Mouse (Mus musculus) urinary bladder, postnatal 4 days (tissue): ENCODE data around the gene Smg5.
"Not testable (repeated sequence)": the region's sequence is repeated elsewhere in the genome, so short reads cannot be mapped to it uniquely, and the experiment has no call there.

Experiments used
- DNase-seq, 2 experiments: peaks; one replicate each; pipeline ENCODE4 v3.0.0; 2021 to 2022; ENCODE audit warnings: low spot score in 2 of 2

The Smg5 gene

GRCm38 (mm10) chr3:88354396-88355165 is 18.5 kb downstream of the Smg5 start:
- no peak for DNase-seq

GRCm38 (mm10) chr3:88359584-88359983 is 23.5 kb downstream of the Smg5 start:
- no peak for DNase-seq

DNA sequence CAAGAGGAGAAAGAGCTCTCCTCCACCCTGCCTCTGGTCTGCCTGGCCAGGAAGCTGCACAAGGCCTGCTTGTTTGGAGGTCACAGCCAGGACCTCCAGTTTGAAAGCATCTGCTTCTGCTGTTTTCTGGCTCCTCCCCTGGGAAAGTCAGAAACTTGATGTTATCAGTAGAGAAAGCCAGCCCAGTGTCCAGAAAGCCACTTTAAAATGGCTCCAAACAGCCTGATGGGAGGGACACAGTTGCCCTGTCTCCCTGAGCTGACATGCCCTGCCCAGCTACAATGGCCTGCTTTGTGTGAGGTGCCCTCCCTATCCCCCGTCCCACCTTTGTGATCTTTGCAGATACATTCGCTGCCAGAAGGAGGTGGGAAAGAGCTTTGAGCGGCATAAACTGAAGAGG is 23.9 kb downstream of the Smg5 start:
- DNase-seq = no peak

- DNase-seq = no peak
Observed at GRCm38 (mm10) chr3:88361096-88361495, 25.0 kb downstream of the Smg5 start.

- DNase-seq = no peak
Observed at GRCm38 (mm10) chr3:88361612-88362313, 25.7 kb downstream of the Smg5 start.

DNA sequence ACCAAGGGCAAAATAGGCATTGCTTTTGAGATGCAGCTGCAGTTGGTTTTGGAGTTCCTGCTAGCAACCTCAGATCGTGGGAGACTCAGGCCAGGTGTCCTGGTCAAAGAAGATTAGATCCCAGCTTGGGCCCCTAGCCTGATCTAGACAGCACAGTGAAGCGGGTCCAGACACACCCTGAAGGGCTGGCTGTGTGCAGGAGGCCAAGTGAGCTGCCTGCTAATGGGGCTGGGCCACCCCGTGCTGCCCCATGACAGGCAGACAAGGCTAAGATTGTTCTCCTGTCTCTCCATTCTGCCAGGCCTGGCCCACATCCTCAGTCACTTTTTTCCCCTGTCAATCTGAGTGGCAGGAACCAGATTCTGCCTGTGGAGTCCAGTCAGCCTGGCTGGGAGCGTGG is 27.6 kb downstream of the Smg5 start:
- no peak for DNase-seq

DNA sequence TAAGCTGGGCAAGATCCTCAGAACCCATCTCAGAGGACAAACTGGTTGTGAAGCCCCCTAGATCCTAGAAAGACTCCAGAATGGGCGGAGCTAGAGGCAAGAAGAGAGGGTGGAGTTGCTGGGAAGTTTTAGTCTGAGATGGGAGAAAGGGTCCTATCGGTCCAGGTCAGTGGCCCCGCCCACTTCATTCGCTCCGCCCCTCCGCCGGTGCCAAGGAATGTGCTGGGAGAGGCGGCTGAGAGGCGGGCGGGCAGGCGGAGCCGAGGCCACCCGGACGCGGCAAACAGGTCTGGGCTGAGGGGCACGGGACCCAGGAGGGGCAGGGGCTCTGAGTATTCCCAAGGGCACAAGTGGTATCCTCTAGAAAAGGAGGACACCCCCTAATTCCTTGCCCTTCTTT is 28.3 kb downstream of the Smg5 start, which contains the start of gene Paqr6:
Gene Paqr6, plus strand, starts transcription at position 248 of the 400 bp plus-strand sequence.
- peak; percentile 79 to 90 for DNase-seq

DNA sequence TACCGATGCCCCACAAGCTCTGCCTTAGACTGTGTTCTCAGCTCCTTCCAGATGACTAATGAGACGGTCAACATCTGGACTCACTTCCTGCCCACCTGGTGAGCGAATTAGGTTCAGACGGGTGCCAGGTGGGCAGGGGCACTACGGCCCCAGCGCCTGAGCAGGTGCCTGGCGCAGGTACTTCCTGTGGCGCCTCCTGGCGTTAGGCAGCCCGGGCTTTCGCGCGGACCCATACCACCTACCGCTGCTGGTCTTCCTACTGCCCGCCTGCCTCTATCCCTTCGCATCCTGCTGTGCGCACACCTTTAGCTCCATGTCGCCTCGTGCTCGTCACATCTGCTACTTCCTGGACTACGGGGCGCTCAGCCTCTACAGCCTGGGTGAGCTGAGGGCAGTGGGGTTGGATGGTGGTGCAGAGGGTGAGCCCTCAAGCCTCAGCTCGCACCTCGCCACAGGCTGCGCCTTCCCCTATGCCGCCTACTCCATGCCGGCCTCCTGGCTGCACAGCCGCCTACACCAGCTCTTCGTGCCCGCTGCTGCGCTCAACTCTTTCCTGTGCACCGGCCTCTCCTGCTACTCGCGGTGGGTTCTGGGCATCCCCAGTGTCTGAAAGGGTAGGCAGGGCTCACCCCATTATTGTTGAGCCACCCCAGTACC is 29.8 kb downstream of the Smg5 start:
- no peak for DNase-seq

- DNase-seq = peak in 1 of 2 experiments; percentile 42
Observed at GRCm38 (mm10) chr3:88366830-88367428, 30.9 kb downstream of the Smg5 start.

DNA sequence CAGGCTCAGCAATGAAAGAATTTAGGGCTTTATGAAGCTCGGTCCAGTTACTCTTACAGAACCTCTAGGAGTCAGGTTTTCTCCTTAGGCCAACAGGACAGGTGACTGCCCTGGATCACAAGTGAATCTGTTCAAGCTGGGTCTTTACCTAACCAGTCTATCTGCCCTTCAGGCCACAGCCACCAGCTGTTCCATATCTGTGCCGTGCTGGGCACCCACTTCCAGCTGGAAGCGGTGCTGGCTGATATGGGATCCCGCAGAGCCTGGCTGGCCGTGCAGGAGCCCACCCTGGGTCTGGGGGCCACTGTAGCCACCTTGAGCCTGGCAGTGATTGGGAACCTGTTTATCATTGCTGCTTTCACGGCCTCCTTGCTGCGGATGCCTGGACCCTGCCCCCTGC is 31.5 kb downstream of the Smg5 start:
- not testable (repeated sequence) for DNase-seq

DNA sequence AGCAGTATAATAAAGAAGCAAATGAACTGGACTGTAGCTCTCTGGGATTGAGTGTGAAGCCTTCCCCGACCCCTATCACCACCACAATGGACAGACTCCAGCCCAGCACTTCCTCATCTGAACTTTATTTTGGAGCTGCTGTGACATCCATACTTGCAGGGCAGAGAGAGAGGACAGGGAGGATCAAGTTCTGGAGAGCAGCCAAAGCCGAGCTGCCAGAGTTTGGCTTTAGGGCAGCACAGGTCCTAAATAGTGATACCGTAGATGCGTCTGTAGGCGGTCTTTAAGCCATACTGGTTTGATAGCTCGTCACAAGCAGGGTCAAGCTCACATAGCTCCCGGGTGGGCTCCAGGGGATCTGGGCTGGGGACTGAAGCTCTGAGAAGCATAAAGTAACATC is 32.5 kb downstream of the Smg5 start:
- not testable (repeated sequence) for DNase-seq

GRCm38 (mm10) chr3:88372643-88373042 is 36.6 kb downstream of the Smg5 start, which contains the start of gene Bglap3:
TSS of gene Bglap3 (minus strand) at chr3:88372743.
- peak in 1 of 2 experiments; percentile 22 for DNase-seq

GRCm38 (mm10) chr3:88375750-88376626 is 39.9 kb downstream of the Smg5 start:
- peak in 1 of 2 experiments; percentile 54 for DNase-seq

DNA sequence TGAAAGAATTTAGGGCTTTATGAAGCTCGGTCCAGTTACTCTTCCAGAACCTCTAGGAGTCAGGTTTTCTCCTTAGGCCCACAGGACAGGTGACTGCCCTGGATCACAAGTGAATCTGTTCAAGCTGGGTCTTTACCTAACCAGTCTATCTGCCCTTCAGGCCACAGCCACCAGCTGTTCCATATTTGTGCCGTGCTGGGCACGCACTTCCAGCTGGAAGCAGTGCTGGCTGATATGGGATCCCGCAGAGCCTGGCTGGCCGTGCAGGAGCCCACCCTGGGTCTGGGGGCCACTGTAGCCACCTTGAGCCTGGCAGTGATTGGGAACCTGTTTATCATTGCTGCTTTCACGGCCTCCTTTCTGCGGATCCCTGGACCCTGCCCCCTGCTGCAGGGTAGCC is 40.6 kb downstream of the Smg5 start:
- DNase-seq = not testable (repeated sequence)

DNA sequence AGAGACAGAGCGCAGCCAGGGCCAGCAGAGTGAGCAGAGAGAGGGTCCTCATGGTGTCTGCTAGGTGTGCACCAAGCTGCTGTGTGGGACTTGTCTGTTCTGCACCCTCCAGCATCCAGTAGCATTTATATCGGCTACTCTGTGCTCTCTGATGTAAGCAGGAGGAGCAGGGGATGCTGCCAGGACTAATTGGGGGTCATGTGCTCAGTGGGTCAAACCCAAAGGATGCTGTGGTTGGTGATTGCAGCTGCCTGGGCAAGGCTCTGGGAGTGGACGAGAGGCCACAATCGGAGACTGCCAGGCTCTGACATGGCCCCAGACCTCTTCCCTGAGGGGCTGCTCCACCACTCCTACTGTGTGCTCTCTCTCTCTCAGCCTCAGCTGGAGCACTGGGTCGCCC is 42.5 kb downstream of the Smg5 start, which contains the start of gene Bglap2:
Gene Bglap2, minus strand, starts transcription at position 101 of the 400 bp plus-strand sequence.
- not testable (repeated sequence) for DNase-seq

- not testable (repeated sequence) for DNase-seq
Observed at GRCm38 (mm10) chr3:88381389-88382315, 45.6 kb downstream of the Smg5 start.

GRCm38 (mm10) chr3:88382383-88382782 is 46.3 kb downstream of the Smg5 start:
- not testable (repeated sequence) for DNase-seq

GRCm38 (mm10) chr3:88384364-88384763 is 48.3 kb downstream of the Smg5 start, which contains the start of gene Bglap:
TSS of gene Bglap (minus strand) at chr3:88384464.
- DNase-seq = no peak

- peak in 1 of 2 experiments; percentile 51 for DNase-seq
Observed at GRCm38 (mm10) chr3:88393776-88394375, 57.8 kb downstream of the Smg5 start.
